Mouse (Mus musculus) myocyte (in vitro differentiated cells): ENCODE data around the gene St8sia1. TPM values are rescaled to one million over a fixed set of nuclear protein-coding genes. Genes with fewer than 3 reads are reported as not detected.

ENCODE experiments used
- H3K27me3 ChIP-seq: one replicate; pipeline ENCODE4 v1.6.1; 2011; ENCODE audit not compliant: control insufficient read depth, insufficient read depth, insufficient read length
- H3K36me3 ChIP-seq: one replicate; pipeline ENCODE4 v1.6.1; 2011; ENCODE audit not compliant: control insufficient read depth, insufficient read depth
- H3K4me2 ChIP-seq: one replicate; pipeline ENCODE4 v1.6.1; 2011; ENCODE audit warnings: low read depth, control low read depth
- H3K4me3 ChIP-seq: one replicate; pipeline ENCODE4 v1.5.1; 2011; ENCODE audit warnings: mild to moderate bottlenecking, control low read depth, moderate library complexity
- H3K79me2 ChIP-seq: one replicate; pipeline ENCODE4 v1.6.1; 2011; ENCODE audit not compliant: control insufficient read depth, insufficient read depth
- H3ac ChIP-seq: one replicate; pipeline ENCODE4 v1.6.1; 2011; ENCODE audit not compliant: control insufficient read depth, insufficient read length
- CEBPB ChIP-seq: IDR thresholded peaks from 2 replicates; pipeline ENCODE4 v1.6.1; 2011; ENCODE audit warnings: mild to moderate bottlenecking, moderate library complexity; ENCODE audit not compliant: poor library complexity, insufficient read depth, severe bottlenecking
- E2F4 ChIP-seq: IDR thresholded peaks from one replicate; pipeline ENCODE4 v1.6.1; 2011; ENCODE audit warnings: mild to moderate bottlenecking, control low read depth, moderate library complexity; ENCODE audit not compliant: insufficient read depth
- MAX ChIP-seq: IDR thresholded peaks from one replicate; pipeline ENCODE4 v1.6.1; 2011; ENCODE audit warnings: low read depth, mild to moderate bottlenecking, control low read depth
- MYOD1 ChIP-seq, 3 experiments: IDR thresholded peaks; one replicate each; pipeline ENCODE4 v1.6.1; 2011; ENCODE audit warnings: control low read depth in 2 of 3, low read depth in 2 of 3, mild to moderate bottlenecking in 2 of 3, moderate library complexity in 1 of 3; ENCODE audit not compliant: insufficient read length in 2 of 3, control insufficient read depth in 1 of 3
- MYOG ChIP-seq, 3 experiments: IDR thresholded peaks; one replicate each; pipeline ENCODE4 v1.6.1; 2011; ENCODE audit warnings: control low read depth in 2 of 3, low read depth in 2 of 3, mild to moderate bottlenecking in 2 of 3; ENCODE audit not compliant: insufficient read length in 2 of 3, control insufficient read depth in 1 of 3, insufficient read depth in 1 of 3
- POLR2A ChIP-seq: IDR thresholded peaks from one replicate; pipeline ENCODE4 v1.6.1; 2011; ENCODE audit warnings: low read depth, mild to moderate bottlenecking, control low read depth, moderate library complexity; ENCODE audit not compliant: insufficient read length
- POLR2AphosphoS2 ChIP-seq: IDR thresholded peaks from one replicate; pipeline ENCODE4 v1.6.1; 2011; ENCODE audit warnings: low read depth, control low read depth; ENCODE audit not compliant: insufficient read length
- REST ChIP-seq: IDR thresholded peaks from one replicate; pipeline ENCODE4 v1.6.1; 2011; ENCODE audit warnings: mild to moderate bottlenecking, control low read depth, moderate library complexity; ENCODE audit not compliant: insufficient read depth, insufficient read length
- SRF ChIP-seq: IDR thresholded peaks from one replicate; pipeline ENCODE4 v1.6.1; 2011; ENCODE audit warnings: low read depth; ENCODE audit not compliant: control insufficient read depth, insufficient read length
- TCF12 ChIP-seq: IDR thresholded peaks from one replicate; pipeline ENCODE4 v1.6.1; 2011; ENCODE audit warnings: mild to moderate bottlenecking, control low read depth; ENCODE audit not compliant: poor library complexity, insufficient read depth, severe bottlenecking
- TCF3 ChIP-seq: IDR thresholded peaks from one replicate; pipeline ENCODE4 v1.6.1; 2011; ENCODE audit warnings: low read depth, control low read depth; ENCODE audit not compliant: insufficient read length
- USF1 ChIP-seq: IDR thresholded peaks from one replicate; pipeline ENCODE4 v1.6.1; 2011; ENCODE audit warnings: low read depth, mild to moderate bottlenecking, control low read depth, moderate library complexity
- polyA plus RNA-seq: library from polyadenylated mRNA; unstranded; fragments of >200 nt; fragmentation: generic; extraction: Trizol; gene quantifications from one replicate; pipeline ENCODE4 v1.2.1, GENCODE M21; 2012; ENCODE audit warnings: missing spikeins

St8sia1 gene
- polyA plus RNA-seq, 1 experiment = 0.02 TPM

DNA sequence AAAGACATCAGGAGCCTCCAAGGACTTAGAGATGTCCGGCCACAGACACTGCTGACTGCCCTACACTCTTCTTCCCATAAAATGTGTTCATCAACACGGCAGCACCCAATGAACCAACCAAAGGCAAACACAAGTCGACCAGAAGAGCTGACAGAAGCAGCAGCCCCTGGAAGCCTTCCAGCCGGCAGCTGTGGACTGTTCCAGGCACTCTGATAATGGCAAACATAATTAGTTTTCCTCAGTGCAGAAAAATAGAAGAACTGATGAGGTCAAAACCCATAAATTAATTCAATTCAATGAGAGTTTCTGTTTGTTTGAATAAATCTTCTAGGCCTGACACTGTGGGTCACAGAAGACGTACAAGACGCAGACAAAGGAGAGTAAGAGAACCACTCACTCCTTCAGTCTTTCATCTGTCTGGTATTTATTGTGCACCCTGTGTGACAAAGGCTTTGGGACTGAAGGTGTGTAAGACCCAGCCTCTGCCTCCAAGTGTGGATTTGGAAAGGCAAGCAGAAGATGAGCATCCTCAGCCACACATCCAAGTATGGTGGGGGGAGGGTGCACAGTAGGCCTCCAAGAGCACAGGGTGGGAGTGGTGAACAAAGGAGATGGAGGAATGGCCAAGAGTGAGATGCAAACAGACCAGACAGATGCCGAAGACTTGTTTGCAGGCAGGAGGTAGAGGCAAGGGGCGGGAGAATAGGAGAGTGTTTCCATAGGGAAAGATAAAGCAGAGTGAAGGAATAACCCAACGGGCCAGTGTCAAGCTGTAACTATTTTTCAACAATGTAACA, 25.5 kb downstream of the St8sia1 start:
- Histone ChIP-seq H3K79me2 (no peaks in the 10 kb centered on the region), H3K4me3 (no peak overlapping the region), H3ac (no peak overlapping the region), H3K4me2 (no peak overlapping the region), H3K27me3 (no peaks in the 10 kb centered on the region), H3K36me3 (no peaks in the 10 kb centered on the region)
- TF ChIP-seq MYOG (IDR thresholded peaks at IDR 0.05; ENCODE audit: control insufficient read depth in 1 of 3, insufficient read depth in 1 of 3, insufficient read length in 2 of 3, low read depth in 2 of 3) (no peak), CEBPB (no peak), USF1 (no peak), POLR2AphosphoS2 (no peak)

DNA sequence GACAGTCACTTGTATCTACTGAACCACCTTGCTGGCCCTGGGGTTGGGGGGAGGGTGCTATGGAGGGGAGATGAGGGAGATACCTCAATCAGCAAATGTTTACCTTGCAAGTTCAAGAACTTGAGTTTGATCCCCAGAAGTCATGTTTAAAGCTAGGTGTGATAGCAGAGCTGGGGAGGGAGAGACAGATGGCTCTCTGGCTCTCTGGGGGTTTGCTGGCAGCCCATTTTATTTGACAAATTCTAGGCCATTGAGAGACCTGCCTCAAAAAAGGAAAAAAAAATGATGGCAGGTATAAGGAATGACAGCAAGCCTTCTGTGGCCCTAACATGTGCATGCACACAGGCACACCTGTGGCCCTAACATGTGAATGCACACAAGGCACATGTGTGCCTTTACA, 26.2 kb downstream of the St8sia1 start:
- no peak overlapping the region for H3K4me2 ChIP-seq
- no peaks in the 10 kb centered on the region for H3K36me3 ChIP-seq
- no peak overlapping the region for H3ac ChIP-seq
- TF ChIP-seq TCF3 (no peak), SRF (no peak)
- H3K27me3 ChIP-seq = no peaks in the 10 kb centered on the region
- H3K79me2 ChIP-seq = no peaks in the 10 kb centered on the region
- H3K4me3 ChIP-seq = no peak overlapping the region

DNA sequence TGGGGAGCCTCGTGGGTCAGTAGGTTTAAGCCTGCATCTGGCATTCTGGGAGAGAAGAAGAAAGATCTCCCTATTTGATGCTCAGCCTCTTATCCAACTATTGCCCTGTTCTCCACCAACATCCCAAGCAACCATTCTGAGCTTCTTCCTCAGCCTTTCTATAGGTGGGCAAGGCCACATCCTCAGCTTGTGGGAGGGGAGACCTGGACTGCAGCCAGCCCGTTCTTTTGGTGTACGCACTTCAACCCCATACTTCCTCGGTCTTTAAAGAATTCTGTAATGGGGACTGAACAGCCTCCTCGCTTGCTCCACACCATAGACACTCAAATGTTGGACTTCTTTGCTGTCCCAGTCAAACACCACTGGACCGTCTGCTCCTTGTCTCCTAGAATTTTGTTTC, 31.7 kb downstream of the St8sia1 start:
- H3K4me2 ChIP-seq = no peak overlapping the region
- no peaks in the 10 kb centered on the region for H3K27me3 ChIP-seq
- H3K36me3 ChIP-seq = no peaks in the 10 kb centered on the region
- TF ChIP-seq POLR2AphosphoS2 = no peak
- no peak for TF ChIP-seq REST
- no peak for TF ChIP-seq MYOD1 (IDR thresholded peaks at IDR 0.05; ENCODE audit: control insufficient read depth in 1 of 3, insufficient read length in 2 of 3, low read depth in 2 of 3)
- no peak for TF ChIP-seq TCF12
- TF ChIP-seq MAX = no peak
- no peak for TF ChIP-seq TCF3
- TF ChIP-seq POLR2A = no peak
- no peak for TF ChIP-seq MYOG (IDR thresholded peaks at IDR 0.05; ENCODE audit: control insufficient read depth in 1 of 3, insufficient read depth in 1 of 3, insufficient read length in 2 of 3, low read depth in 2 of 3)
- TF ChIP-seq USF1 = no peak
- TF ChIP-seq E2F4 = no peak
- TF ChIP-seq SRF = no peak
- TF ChIP-seq CEBPB = no peak
- no peak overlapping the region for H3K4me3 ChIP-seq
- H3K79me2 ChIP-seq = no peaks in the 10 kb centered on the region
- H3ac ChIP-seq = no peak overlapping the region

DNA sequence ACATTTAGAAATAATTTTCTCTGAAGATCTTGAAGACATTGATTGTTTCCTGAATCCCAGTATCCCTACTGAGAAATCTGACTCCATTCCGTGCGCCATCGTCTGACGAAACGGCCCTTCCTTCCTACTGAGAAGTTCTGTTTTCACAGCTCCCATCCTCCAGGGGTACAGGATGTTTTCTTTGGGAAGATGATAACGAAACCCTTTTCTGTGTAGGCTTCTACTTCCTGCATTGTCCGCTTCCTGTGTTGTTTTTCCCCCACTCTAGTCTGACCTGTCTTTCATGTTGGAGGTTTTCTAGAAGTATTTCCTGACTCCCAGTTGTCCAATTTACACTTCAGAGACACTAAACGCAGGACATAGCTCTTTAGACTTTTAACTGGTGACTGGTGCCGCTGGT, 32.1 kb downstream of the St8sia1 start:
- no peak for TF ChIP-seq MYOD1 (IDR thresholded peaks at IDR 0.05; ENCODE audit: control insufficient read depth in 1 of 3, insufficient read length in 2 of 3, low read depth in 2 of 3)
- TF ChIP-seq MAX = no peak
- Histone ChIP-seq H3K4me2 (no peak overlapping the region), H3K36me3 (no peaks in the 10 kb centered on the region), H3K4me3 (no peak overlapping the region), H3K27me3 (no peaks in the 10 kb centered on the region), H3ac (no peak overlapping the region), H3K79me2 (no peaks in the 10 kb centered on the region)

DNA sequence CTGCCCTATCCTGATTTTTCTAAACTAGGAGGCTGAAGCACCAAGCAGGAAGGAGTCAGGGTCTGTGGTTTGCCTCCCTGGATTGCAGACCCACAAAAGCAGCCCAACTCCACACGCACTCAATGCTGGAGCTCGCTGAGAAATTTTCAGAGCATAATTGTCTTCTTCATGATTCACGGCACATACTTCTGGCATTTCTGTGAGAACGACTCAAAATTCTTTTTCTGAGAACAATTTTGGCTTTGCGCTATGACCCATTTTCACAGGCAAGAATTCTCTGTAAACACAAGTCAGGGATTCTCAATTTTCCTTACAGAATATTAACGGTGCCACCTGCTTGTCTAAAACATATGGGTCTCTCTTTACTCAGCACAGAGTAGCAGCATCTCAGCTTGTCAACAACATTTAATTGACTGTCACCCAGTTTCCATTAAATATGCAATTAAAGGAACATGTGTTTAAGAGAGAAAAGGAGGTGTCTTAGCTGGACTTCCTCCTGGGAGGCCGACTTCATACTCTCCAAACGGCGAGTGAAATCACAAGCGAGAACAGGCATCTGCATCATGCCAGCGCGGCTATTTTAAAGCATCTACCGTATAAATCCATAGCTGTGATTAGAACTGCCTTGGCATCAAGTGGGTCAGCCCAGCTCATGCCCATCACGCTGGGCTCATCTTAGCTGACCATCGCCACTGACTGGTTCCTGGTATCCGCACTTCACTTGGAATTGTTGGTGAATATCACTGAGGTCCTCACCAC, 35.5 kb downstream of the St8sia1 start:
- Histone ChIP-seq H3K27me3 (no peaks in the 10 kb centered on the region), H3K4me2 (no peak overlapping the region), H3K79me2 (no peaks in the 10 kb centered on the region), H3ac (no peak overlapping the region), H3K4me3 (no peak overlapping the region), H3K36me3 (no peaks in the 10 kb centered on the region)
- no peak for TF ChIP-seq MAX
- TF ChIP-seq E2F4 = no peak
- TF ChIP-seq CEBPB = no peak
- no peak for TF ChIP-seq USF1
- TF ChIP-seq POLR2A = no peak
- TF ChIP-seq POLR2AphosphoS2 = no peak
- TF ChIP-seq REST = no peak
- TF ChIP-seq SRF = no peak
